Mouse (Mus musculus) myocyte (in vitro differentiated cells): Measurements from ENCODE around the gene Vps13d. TPM values are rescaled to one million over a fixed set of nuclear protein-coding genes. Genes with fewer than 3 reads are reported as not detected.
"Not testable (repeated sequence)": the region's sequence is repeated elsewhere in the genome, so short reads cannot be mapped to it uniquely, and the experiment has no call there.

Experiments
- H3K27me3 ChIP-seq: one replicate; pipeline ENCODE4 v1.6.1; 2011; ENCODE audit not compliant: control insufficient read depth, insufficient read depth, insufficient read length
- H3K36me3 ChIP-seq: one replicate; pipeline ENCODE4 v1.6.1; 2011; ENCODE audit not compliant: control insufficient read depth, insufficient read depth
- H3K4me2 ChIP-seq: one replicate; pipeline ENCODE4 v1.6.1; 2011; ENCODE audit warnings: low read depth, control low read depth
- H3K4me3 ChIP-seq: one replicate; pipeline ENCODE4 v1.5.1; 2011; ENCODE audit warnings: mild to moderate bottlenecking, control low read depth, moderate library complexity
- H3K79me2 ChIP-seq: one replicate; pipeline ENCODE4 v1.6.1; 2011; ENCODE audit not compliant: control insufficient read depth, insufficient read depth
- H3ac ChIP-seq: one replicate; pipeline ENCODE4 v1.6.1; 2011; ENCODE audit not compliant: control insufficient read depth, insufficient read length
- CEBPB ChIP-seq: IDR thresholded peaks from 2 replicates; pipeline ENCODE4 v1.6.1; 2011; ENCODE audit warnings: mild to moderate bottlenecking, moderate library complexity; ENCODE audit not compliant: poor library complexity, insufficient read depth, severe bottlenecking
- E2F4 ChIP-seq: IDR thresholded peaks from one replicate; pipeline ENCODE4 v1.6.1; 2011; ENCODE audit warnings: mild to moderate bottlenecking, control low read depth, moderate library complexity; ENCODE audit not compliant: insufficient read depth
- MAX ChIP-seq: IDR thresholded peaks from one replicate; pipeline ENCODE4 v1.6.1; 2011; ENCODE audit warnings: low read depth, mild to moderate bottlenecking, control low read depth
- MYOD1 ChIP-seq, 3 experiments: IDR thresholded peaks; one replicate each; pipeline ENCODE4 v1.6.1; 2011; ENCODE audit warnings: control low read depth in 2 of 3, low read depth in 2 of 3, mild to moderate bottlenecking in 2 of 3, moderate library complexity in 1 of 3; ENCODE audit not compliant: insufficient read length in 2 of 3, control insufficient read depth in 1 of 3
- MYOG ChIP-seq, 3 experiments: IDR thresholded peaks; one replicate each; pipeline ENCODE4 v1.6.1; 2011; ENCODE audit warnings: control low read depth in 2 of 3, low read depth in 2 of 3, mild to moderate bottlenecking in 2 of 3; ENCODE audit not compliant: insufficient read length in 2 of 3, control insufficient read depth in 1 of 3, insufficient read depth in 1 of 3
- POLR2A ChIP-seq: IDR thresholded peaks from one replicate; pipeline ENCODE4 v1.6.1; 2011; ENCODE audit warnings: low read depth, mild to moderate bottlenecking, control low read depth, moderate library complexity; ENCODE audit not compliant: insufficient read length
- POLR2AphosphoS2 ChIP-seq: IDR thresholded peaks from one replicate; pipeline ENCODE4 v1.6.1; 2011; ENCODE audit warnings: low read depth, control low read depth; ENCODE audit not compliant: insufficient read length
- REST ChIP-seq: IDR thresholded peaks from one replicate; pipeline ENCODE4 v1.6.1; 2011; ENCODE audit warnings: mild to moderate bottlenecking, control low read depth, moderate library complexity; ENCODE audit not compliant: insufficient read depth, insufficient read length
- TCF12 ChIP-seq: IDR thresholded peaks from one replicate; pipeline ENCODE4 v1.6.1; 2011; ENCODE audit warnings: mild to moderate bottlenecking, control low read depth; ENCODE audit not compliant: poor library complexity, insufficient read depth, severe bottlenecking
- TCF3 ChIP-seq: IDR thresholded peaks from one replicate; pipeline ENCODE4 v1.6.1; 2011; ENCODE audit warnings: low read depth, control low read depth; ENCODE audit not compliant: insufficient read length
- USF1 ChIP-seq: IDR thresholded peaks from one replicate; pipeline ENCODE4 v1.6.1; 2011; ENCODE audit warnings: low read depth, mild to moderate bottlenecking, control low read depth, moderate library complexity
- polyA plus RNA-seq: library from polyadenylated mRNA; unstranded; fragments of >200 nt; fragmentation: generic; extraction: Trizol; gene quantifications from one replicate; pipeline ENCODE4 v1.2.1, GENCODE M21; 2012; ENCODE audit warnings: missing spikeins

The Vps13d gene
- polyA plus RNA-seq, 1 experiment = 20.0 TPM

DNA sequence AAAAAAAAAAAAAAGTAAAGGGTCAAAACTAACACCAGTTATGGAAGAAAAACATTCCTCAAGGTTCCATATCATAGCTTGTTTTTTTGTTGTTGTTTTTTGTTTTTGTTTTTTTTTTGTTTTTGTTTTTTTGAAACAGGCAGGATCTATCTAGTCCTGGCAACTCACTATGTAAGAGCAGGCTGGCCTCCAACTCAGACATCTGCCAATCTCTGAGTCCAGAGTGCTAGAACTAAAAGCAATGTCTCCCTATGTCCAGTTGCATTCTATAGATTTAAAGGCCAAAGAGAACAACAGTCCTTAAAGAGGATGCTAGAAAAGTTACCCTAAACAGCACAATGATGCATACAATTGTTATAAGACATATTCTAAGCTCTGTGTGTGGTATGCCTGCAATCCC lies 6.2 kb downstream of the Vps13d start:
- Histone ChIP-seq H3K4me2 (no peak overlapping the region), H3K36me3 (peaks cover 22% of the 10 kb centered on the region), H3K4me3 (no peak overlapping the region), H3K79me2 (peaks cover 71% of the 10 kb centered on the region), H3K27me3 (no peaks in the 10 kb centered on the region), H3ac (no peak overlapping the region)
- no peak for TF ChIP-seq POLR2A
- no peak for TF ChIP-seq CEBPB
- no peak for TF ChIP-seq MAX
- TF ChIP-seq REST = no peak
- TF ChIP-seq E2F4 = no peak
- TF ChIP-seq MYOG (IDR thresholded peaks at IDR 0.05; ENCODE audit: control insufficient read depth in 1 of 3, insufficient read depth in 1 of 3, insufficient read length in 2 of 3, low read depth in 2 of 3) = no peak
- no peak for TF ChIP-seq MYOD1 (IDR thresholded peaks at IDR 0.05; ENCODE audit: control insufficient read depth in 1 of 3, insufficient read length in 2 of 3, low read depth in 2 of 3)

DNA sequence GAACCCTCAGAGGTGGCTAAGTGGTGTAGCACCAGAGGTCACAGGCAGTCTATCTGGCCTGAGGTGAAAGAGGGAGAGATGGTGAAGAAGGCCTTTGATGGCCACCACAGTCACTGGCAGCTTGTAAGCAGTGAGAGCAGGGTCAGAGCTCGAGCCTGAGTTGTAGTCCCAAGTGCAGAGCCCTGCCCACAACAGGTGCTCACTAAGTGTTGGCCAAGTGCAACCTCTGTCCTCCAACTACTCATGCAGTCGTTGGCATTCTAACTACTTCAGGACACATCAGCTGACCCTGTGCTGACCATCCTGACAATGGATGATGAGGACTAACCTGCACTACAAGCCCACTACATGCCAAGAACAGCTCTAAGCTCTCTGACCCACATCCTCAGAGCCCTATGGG lies 7.2 kb downstream of the Vps13d start:
- H3K27me3 ChIP-seq = no peaks in the 10 kb centered on the region
- no peak overlapping the region for H3K4me3 ChIP-seq
- TF ChIP-seq MYOG (IDR thresholded peaks at IDR 0.05; ENCODE audit: control insufficient read depth in 1 of 3, insufficient read depth in 1 of 3, insufficient read length in 2 of 3, low read depth in 2 of 3) = peak in 2 of 3 experiments; percentile 29 to 81
- TF ChIP-seq E2F4 = no peak
- peak in 2 of 3 experiments; percentile 57 to 77 for TF ChIP-seq MYOD1 (IDR thresholded peaks at IDR 0.05; ENCODE audit: control insufficient read depth in 1 of 3, insufficient read length in 2 of 3, low read depth in 2 of 3)
- no peak overlapping the region for H3ac ChIP-seq
- peaks cover 62% of the 10 kb centered on the region for H3K79me2 ChIP-seq
- H3K4me2 ChIP-seq = no peak overlapping the region
- H3K36me3 ChIP-seq = peaks cover 22% of the 10 kb centered on the region

DNA sequence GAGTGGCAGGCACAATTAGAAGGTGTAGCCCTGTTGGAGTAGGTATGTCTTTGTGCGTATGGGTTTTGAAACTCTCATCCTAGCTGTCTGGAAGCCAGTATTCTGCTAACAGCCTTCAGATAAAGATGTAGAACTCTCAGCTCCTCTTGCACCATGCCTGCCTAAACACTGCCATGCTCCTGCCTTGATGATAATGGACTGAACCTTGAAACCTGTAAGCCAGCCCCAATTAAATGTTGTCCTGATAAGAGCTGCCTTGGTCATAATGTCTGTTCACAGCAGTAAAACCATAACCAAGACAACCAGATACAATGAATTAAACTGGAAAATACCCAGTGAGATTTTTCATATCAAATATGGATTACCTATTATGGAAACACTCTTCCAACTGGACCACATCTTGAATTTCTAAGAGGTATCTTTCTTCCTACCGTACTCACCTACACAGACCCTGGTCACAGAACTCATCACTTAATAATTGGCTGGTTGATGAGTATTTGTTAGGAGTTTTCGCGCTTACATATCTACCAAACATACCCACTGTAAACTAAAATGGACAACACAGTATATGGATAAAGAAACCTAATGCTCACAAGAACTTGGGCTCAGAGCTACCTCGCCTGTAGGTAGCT lies 15.8 kb downstream of the Vps13d start:
- Histone ChIP-seq H3K36me3 (peaks cover 26% of the 10 kb centered on the region), H3K4me2 (no peak overlapping the region), H3K4me3 (no peak overlapping the region), H3ac (no peak overlapping the region), H3K79me2 (peaks cover 4% of the 10 kb centered on the region), H3K27me3 (no peaks in the 10 kb centered on the region)
- no peak for TF ChIP-seq POLR2A
- TF ChIP-seq MYOD1 (IDR thresholded peaks at IDR 0.05; ENCODE audit: control insufficient read depth in 1 of 3, insufficient read length in 2 of 3, low read depth in 2 of 3) = no peak

DNA sequence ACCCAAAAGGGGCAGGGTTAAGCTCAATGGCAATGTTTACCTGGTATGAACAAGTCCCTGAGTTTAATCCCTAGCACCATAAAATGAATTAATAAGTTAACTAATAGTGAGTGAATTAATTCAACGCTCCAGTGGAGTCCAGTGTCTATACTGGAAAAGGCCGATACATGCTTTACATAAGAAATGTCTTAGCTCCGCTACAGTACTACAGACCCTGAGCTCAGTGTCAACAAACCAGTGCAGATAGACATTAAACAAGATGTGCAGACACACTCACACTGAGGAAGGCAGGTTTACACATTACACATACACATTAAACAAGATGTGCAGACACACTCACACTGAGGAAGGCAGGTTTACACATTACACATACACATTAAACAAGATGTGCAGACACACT lies 29.3 kb downstream of the Vps13d start:
- H3K79me2 ChIP-seq, H3K4me3 ChIP-seq, H3K27me3 ChIP-seq, H3K4me2 ChIP-seq, H3ac ChIP-seq: not testable (repeated sequence)
- H3K36me3 ChIP-seq = peaks cover 34% of the 10 kb centered on the region

DNA sequence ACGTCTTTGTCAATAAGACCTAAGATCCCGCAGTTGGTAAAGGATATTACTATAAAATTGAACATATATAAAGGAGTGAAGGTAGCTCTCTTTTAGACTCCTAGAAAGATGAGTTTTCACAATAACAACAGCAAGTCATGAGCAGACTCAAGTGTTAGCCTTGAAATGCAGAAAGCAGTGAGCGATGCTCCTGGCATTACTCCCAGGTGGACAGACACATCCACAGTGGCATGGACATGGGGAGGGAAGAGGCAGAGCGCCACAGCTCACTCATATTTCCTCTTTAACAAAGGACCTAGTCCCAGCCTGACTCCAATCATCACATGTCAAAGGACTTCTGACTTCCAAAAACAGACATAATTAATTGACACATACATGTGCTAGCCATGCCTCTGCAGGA lies 30.7 kb downstream of the Vps13d start:
- Histone ChIP-seq H3ac (no peak overlapping the region), H3K36me3 (peaks cover 40% of the 10 kb centered on the region), H3K27me3 (no peaks in the 10 kb centered on the region), H3K79me2 (no peaks in the 10 kb centered on the region), H3K4me2 (no peak overlapping the region), H3K4me3 (no peak overlapping the region)
- TF ChIP-seq TCF12 (no peak), MYOD1 (IDR thresholded peaks at IDR 0.05; ENCODE audit: control insufficient read depth in 1 of 3, insufficient read length in 2 of 3, low read depth in 2 of 3) (peak in 2 of 3 experiments; percentile 20 to 45), USF1 (no peak)

DNA sequence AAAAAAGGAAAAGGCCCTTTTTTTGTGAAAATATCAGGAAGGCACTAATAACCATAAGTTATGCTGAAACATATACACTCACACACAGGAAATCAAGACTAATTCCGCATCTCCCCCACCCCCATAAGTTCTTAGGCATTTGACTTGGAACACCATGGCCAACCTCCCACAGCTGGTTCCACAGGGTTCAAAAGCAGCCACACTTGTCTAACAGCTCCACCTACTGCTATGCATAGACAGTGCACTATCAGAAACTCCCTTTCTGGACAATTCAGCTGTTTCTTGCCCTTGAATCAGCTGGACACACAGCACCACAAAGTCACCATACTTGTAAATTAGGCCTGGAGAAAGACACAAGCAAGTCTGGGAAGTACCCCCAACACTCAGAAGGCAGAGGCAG lies 33.6 kb downstream of the Vps13d start:
- no peak overlapping the region for H3K4me2 ChIP-seq

DNA sequence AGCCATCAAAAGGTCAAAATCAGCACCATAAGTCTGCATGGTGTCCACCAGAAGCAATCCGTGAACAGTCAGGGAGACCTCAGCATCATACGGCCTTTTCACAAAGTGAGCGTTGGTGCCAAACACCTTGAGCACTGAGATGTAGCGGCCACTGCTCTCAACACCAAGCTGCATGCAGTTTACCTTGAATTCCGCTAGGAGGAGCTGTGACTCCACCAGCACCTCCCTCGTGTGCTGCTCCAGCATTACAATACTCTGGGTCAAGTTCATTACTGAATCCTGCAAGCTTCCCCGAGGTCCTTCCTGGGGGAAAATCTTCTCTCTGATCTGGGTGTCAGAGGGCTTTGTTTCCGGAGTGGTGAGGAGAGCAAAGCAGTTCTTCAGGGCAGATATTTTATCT lies 38.8 kb downstream of the Vps13d start:
- Histone ChIP-seq H3K79me2 (no peaks in the 10 kb centered on the region), H3K27me3 (no peaks in the 10 kb centered on the region), H3K36me3 (peaks cover 34% of the 10 kb centered on the region), H3K4me3 (no peak overlapping the region), H3ac (no peak overlapping the region), H3K4me2 (no peak overlapping the region)
- TF ChIP-seq POLR2AphosphoS2 (peak; percentile 20), MAX (no peak), TCF3 (no peak)

More for the DNA sequence above, 33.6 kb downstream of the Vps13d start:
- H3ac ChIP-seq = no peak overlapping the region
- H3K36me3 ChIP-seq = peaks cover 41% of the 10 kb centered on the region
- no peak overlapping the region for H3K4me3 ChIP-seq
- no peaks in the 10 kb centered on the region for H3K27me3 ChIP-seq
- no peaks in the 10 kb centered on the region for H3K79me2 ChIP-seq
- TF ChIP-seq TCF3 (no peak), POLR2A (no peak), TCF12 (no peak), MYOD1 (IDR thresholded peaks at IDR 0.05; ENCODE audit: control insufficient read depth in 1 of 3, insufficient read length in 2 of 3, low read depth in 2 of 3) (no peak)
